Mouse (Mus musculus) G1E (cell line): ENCODE measurements around the gene Vps54.

Experiments
- GATA1 ChIP-seq: IDR thresholded peaks from 2 replicates; pipeline ENCODE4 v1.6.1; 2012; ENCODE audit warnings: borderline replicate concordance, low read length, inconsistent platforms, mixed read lengths
- POLR2AphosphoS5 ChIP-seq: IDR thresholded peaks from 2 replicates; pipeline ENCODE4 v1.6.1; 2012; ENCODE audit warnings: low read depth, low read length, inconsistent platforms; ENCODE audit not compliant: insufficient replicate concordance
- TAL1 ChIP-seq: conservative IDR thresholded peaks from 2 replicates; pipeline ENCODE4 v1.6.1; 2012; ENCODE audit warnings: low read depth, low read length, inconsistent platforms, mixed read lengths

- TF ChIP-seq GATA1: no peak
- TF ChIP-seq TAL1: no peak
- TF ChIP-seq POLR2AphosphoS5: no peak
Measured at GRCm38 (mm10) chr11:21332639-21333295, 93.7 kb downstream of the Vps54 start.
